Mouse (Mus musculus) thymus, adult 2 months (tissue): ENCODE measurements at regions not wholly inside any gene's neighbourhood (a gene's known extent, or its start where the extent isn't known, plus 50 kb on each side); places are given as distances from the start of the nearest gene placed in this dataset.

Experiments used
- DNase-seq: peaks from one replicate; pipeline ENCODE4 v3.0.0; 2021
- H3K27ac ChIP-seq: fragments of 200-500 bp; 2 replicates; pipeline ENCODE4 v1.5.1; 2012; ENCODE audit warnings: low read length, control low read depth; ENCODE audit not compliant: control insufficient read depth, insufficient read depth
- H3K27me3 ChIP-seq: fragments of 200-500 bp; 2 replicates; pipeline ENCODE4 v1.6.1; 2012; ENCODE audit warnings: mild to moderate bottlenecking, low read length, moderate library complexity, mixed read lengths; ENCODE audit not compliant: control insufficient read depth, insufficient read depth
- H3K36me3 ChIP-seq: fragments of 200-500 bp; 2 replicates; pipeline ENCODE4 v1.6.1; 2012; ENCODE audit warnings: mild to moderate bottlenecking, low read length, moderate library complexity; ENCODE audit not compliant: control insufficient read depth, insufficient read depth
- H3K4me1 ChIP-seq: fragments of 200-500 bp; replicated peaks from 2 replicates; pipeline ENCODE4 v1.6.1; 2012; ENCODE audit warnings: low read length; ENCODE audit not compliant: control insufficient read depth, insufficient read depth
- H3K4me3 ChIP-seq: fragments of 200-500 bp; 2 replicates; pipeline ENCODE4 v1.5.1; 2012; ENCODE audit warnings: mild to moderate bottlenecking, low read length, control low read depth, moderate library complexity; ENCODE audit not compliant: control insufficient read depth, insufficient read depth
- CTCF ChIP-seq: fragments of 200-500 bp; IDR thresholded peaks from 2 replicates; pipeline ENCODE4 v1.5.1; 2012; ENCODE audit warnings: mild to moderate bottlenecking, control low read depth, low read length, moderate library complexity, borderline replicate concordance; ENCODE audit not compliant: control insufficient read depth, poor library complexity, insufficient read depth; ENCODE audit errors: extremely low read depth
- POLR2A ChIP-seq: fragments of 200-500 bp; IDR thresholded peaks from 2 replicates; pipeline ENCODE4 v1.6.1; 2012; ENCODE audit warnings: mild to moderate bottlenecking, low read length, control low read depth, moderate library complexity; ENCODE audit not compliant: control insufficient read depth, poor library complexity, insufficient read depth; ENCODE audit errors: extremely low read depth
- WGBS: fragments of 180-500 bp; shearing (Covaris S2); methylation state at CpG from one replicate; pipeline ENCODE4 v1.1.7; 2018; 5-methylcytosine and 5-hydroxymethylcytosine counted together

- TF ChIP-seq POLR2A (no peak), CTCF (no peak)
- H3K27ac ChIP-seq: no peak overlapping the region
- no peaks in the 10 kb centered on the region for H3K4me1 ChIP-seq
- no peak overlapping the region for H3K4me3 ChIP-seq
- H3K36me3 ChIP-seq: no peaks in the 10 kb centered on the region
- WGBS: 65% methylated on average over 4 of the region's 4 CpGs
- H3K27me3 ChIP-seq: no peaks in the 10 kb centered on the region
- DNase-seq: no peak
These were observed 77.5 kb upstream of the Intu start for GRCm38 (mm10) chr3:40453552-40453951.

- 98% methylated on average over 2 of the region's 2 CpGs for WGBS
- TF ChIP-seq CTCF: no peak
- TF ChIP-seq POLR2A: no peak
- H3K36me3 ChIP-seq: no peaks in the 10 kb centered on the region
- no peak overlapping the region for H3K27ac ChIP-seq
- H3K4me3 ChIP-seq: no peak overlapping the region
- DNase-seq: no peak
- no peaks in the 10 kb centered on the region for H3K4me1 ChIP-seq
- H3K27me3 ChIP-seq: no peaks in the 10 kb centered on the region
These were observed 75.0 kb upstream of the Intu start for GRCm38 (mm10) chr3:40456070-40456469.

GRCm38 (mm10) chr3:40458490-40458889 is 72.6 kb upstream of the Intu start:
- no peaks in the 10 kb centered on the region for H3K36me3 ChIP-seq
- WGBS: 87% methylated on average over 5 of the region's 5 CpGs
- H3K4me1 ChIP-seq: no peaks in the 10 kb centered on the region
- no peak for DNase-seq
- H3K4me3 ChIP-seq: no peak overlapping the region
- no peak for TF ChIP-seq POLR2A
- TF ChIP-seq CTCF: no peak
- no peaks in the 10 kb centered on the region for H3K27me3 ChIP-seq
- no peak overlapping the region for H3K27ac ChIP-seq

GRCm38 (mm10) chr3:40463446-40463845 is 67.6 kb upstream of the Intu start:
- no peaks in the 10 kb centered on the region for H3K27me3 ChIP-seq
- H3K36me3 ChIP-seq: no peaks in the 10 kb centered on the region
- no peak overlapping the region for H3K27ac ChIP-seq
- no peaks in the 10 kb centered on the region for H3K4me1 ChIP-seq
- no peak for DNase-seq
- 50% methylated on average over 5 of the region's 5 CpGs for WGBS
- H3K4me3 ChIP-seq: no peak overlapping the region
- TF ChIP-seq CTCF: no peak
- TF ChIP-seq POLR2A: no peak

GRCm38 (mm10) chr3:40470101-40470500 is 61.0 kb upstream of the Intu start:
- Histone ChIP-seq H3K27ac (no peak overlapping the region), H3K27me3 (no peaks in the 10 kb centered on the region), H3K4me1 (no peaks in the 10 kb centered on the region), H3K4me3 (no peak overlapping the region), H3K36me3 (no peaks in the 10 kb centered on the region)
- 87% methylated on average over 6 of the region's 6 CpGs for WGBS
- TF ChIP-seq CTCF (no peak), POLR2A (no peak)
- no peak for DNase-seq

GRCm38 (mm10) chr3:40472766-40473165 is 58.3 kb upstream of the Intu start:
- no peak for DNase-seq
- Histone ChIP-seq H3K4me3 (no peak overlapping the region), H3K27ac (no peak overlapping the region), H3K4me1 (no peaks in the 10 kb centered on the region), H3K27me3 (no peaks in the 10 kb centered on the region), H3K36me3 (no peaks in the 10 kb centered on the region)
- TF ChIP-seq POLR2A (no peak), CTCF (no peak)
- WGBS: 95% methylated on average over 6 of the region's 6 CpGs

GRCm38 (mm10) chr3:40480258-40480951 is 50.7 kb upstream of the Intu start:
- DNase-seq: no peak
- Histone ChIP-seq H3K4me3 (no peak overlapping the region), H3K36me3 (no peaks in the 10 kb centered on the region), H3K27ac (no peak overlapping the region), H3K27me3 (no peaks in the 10 kb centered on the region), H3K4me1 (no peaks in the 10 kb centered on the region)
- WGBS: 34% methylated on average over 15 of the region's 15 CpGs
- TF ChIP-seq CTCF (no peak), POLR2A (no peak)
